Mouse (Mus musculus): ENCODE measurements around the gene Myct1. TPM values are rescaled to one million over a fixed set of nuclear protein-coding genes. Genes with fewer than 3 reads are reported as not detected.

Gene Myct1
- not detected for total RNA-seq (2023)

GRCm38 (mm10) chr10:5593464-5593863 lies at the start of gene Myct1:
TSS of gene Myct1 (plus strand) at chr10:5593775.

GRCm38 (mm10) chr10:5551382-5551781 lies 42.2 kb upstream of the Myct1 start, which contains the start of gene Syne1:
TSS of gene Syne1 (minus strand) at chr10:5551482.

DNA sequence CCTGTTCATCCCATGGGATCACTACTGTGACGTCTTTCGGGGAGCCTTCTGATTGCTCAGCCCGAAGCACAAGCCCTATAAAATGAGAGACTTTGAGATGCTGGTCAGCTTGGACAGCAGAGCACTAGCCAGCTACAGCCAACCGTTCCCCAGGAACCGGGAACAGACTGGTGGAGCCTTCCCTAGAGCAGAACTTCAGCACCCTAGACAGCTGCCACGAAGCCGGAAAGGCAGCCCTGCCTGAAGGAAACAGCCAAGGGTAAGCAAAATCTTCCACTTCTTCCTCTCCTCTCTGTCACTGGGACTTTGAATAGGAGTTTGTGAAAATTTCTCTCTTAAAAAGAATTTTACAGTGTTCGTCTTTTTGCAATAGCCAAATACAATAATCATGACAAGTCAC lies 45.5 kb downstream of the Myct1 start, which contains the start of gene Vip:
Gene Vip (plus strand): TSS at position 107 of the 400 bp plus-strand sequence.

Other genes starting within 250 kb of the Myct1 start
- 137 TPM for gene Syne1, start 42.3 kb upstream of the Myct1 start, total RNA-seq (2023)
- not detected for gene Vip, start 45.4 kb downstream of the Myct1 start, total RNA-seq (2023)
- gene Fbxo5, start 211.8 kb downstream of the Myct1 start, total RNA-seq (2023), result 6.4 TPM
- gene Mtrf1l, start 230.1 kb downstream of the Myct1 start, total RNA-seq (2023), result 19.8 TPM

Measured in CD8-positive naive resting alpha-beta T cell, adult 57 days (primary cell).